Mouse (Mus musculus): ENCODE data around the gene Zbtb20.

The Zbtb20 gene

DNA sequence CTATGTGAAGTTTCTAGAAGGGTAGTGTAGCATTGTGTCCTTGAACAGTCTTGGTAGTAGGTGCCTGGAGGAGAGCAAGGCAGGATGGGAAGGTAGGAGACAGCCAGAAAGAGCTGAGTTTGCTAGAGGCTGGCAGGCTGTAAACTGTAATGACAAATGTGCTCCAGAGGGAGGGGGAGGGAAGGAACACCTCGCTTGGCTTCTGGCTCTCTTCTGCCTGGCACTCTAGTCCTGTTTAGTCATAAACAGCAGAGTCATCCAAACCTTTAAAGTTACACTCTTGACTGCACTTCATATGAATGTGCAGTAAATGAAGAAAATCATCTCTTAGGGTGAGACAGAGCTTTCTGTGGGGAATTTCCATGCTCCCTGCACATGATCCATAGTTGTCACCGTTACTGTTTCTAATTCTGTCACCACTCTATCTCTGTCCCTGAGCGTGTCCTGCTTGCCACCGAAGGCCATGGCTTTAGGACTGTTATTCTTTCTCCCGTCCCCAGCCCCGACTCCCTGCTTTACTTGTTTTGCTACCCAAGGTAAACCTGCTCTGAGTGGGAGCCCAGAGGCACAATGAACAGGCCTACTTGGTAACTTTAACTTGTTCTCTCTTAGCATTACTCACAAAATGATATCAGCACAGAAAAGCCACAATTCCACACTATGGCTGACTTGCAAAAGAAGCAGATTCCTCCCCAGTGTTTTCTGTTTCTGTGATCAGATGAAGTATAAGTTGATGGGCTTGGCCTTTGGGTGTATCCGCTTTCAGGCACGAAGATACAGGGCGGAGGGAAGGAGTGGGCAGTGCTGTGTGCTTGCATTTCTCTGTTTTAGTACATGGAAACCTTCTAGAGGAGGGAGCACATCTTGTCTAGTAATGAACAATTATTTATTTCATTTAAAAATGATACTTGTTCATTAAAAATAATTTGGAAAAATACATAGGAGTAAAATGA, 427.8 kb downstream of the Zbtb20 start:
- DNase-seq, result peak; percentile 84

DNA sequence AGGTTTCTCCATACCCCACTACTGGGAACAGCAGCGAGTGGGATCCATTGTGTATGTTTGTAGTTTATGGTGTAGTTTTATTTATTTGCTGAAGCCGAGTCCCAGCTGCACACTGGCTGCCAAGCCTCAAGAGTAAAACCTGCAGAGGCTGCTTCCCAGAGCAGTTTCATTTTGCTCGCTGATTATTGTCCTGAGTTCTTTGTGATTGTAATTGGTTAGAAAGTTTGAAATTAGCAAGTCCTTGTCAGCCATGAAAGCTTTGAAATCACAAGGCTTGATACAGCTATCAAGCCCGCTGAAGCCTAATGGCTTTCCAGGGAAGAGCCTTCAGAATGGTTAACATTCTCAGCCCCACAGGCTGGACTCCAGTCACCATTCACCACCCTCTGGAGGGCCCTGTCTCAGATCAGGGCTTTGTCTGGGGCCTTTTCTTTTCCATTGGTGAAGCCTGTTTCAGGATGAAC, 434.3 kb downstream of the Zbtb20 start:
- DNase-seq, result no peak

DNA sequence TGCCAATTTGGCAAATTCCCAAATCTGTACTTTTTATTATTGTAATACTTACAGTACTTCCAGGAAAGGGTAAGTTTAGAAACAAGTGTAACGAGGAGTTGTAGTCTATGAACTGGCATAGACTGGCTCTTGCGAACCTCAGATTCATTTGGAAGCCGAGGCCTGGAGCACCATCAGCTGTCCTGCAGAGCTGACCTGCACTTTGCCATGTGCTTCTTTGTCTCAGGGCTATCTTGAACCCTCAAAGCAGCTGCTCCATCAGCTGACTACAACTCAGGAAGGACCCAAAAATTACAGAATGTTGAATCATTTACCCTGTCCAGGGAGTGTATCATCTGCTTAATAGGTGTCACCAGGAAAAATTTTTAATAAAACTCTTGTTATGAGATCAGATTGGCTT, 448.3 kb downstream of the Zbtb20 start:
- no peak for DNase-seq

DNA sequence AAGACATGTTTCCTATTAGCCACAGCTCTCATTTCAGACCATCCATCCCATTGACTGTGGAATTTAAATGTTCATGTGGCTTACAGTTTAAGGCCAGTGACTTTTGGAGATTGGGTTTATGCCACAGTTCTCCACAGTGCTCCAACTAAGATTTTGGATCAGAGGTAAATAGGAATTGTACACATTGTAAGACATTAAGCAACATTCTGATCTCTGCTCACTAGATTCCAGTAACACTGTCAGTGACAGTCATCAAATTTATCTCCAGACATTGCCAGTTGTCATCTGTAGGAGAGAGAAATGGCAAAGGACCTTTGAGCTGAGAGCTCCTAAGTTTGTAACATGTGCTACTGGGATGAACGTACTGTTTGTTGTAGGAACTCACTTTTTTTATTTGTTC, 452.5 kb downstream of the Zbtb20 start:
- DNase-seq, result no peak

DNA sequence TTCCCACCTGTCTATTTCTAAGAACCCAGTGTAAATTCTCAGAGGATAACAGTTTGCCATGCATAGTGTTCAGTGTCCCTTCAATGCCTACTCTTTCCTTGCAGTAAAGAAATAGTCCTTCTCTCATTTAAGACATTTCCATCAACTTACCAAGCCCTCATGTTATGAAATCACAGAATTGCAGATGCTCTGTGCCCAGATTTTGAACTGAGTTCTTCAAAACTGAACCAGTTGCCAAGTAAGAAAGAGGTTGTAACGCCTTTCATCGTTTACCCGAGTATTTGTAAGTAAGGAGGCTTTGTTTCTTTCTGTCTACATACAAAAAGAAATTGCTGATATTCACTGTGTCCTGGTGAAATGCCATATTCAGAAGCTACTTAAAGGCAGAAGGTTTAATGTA, 454.5 kb downstream of the Zbtb20 start:
- no peak for DNase-seq

DNA sequence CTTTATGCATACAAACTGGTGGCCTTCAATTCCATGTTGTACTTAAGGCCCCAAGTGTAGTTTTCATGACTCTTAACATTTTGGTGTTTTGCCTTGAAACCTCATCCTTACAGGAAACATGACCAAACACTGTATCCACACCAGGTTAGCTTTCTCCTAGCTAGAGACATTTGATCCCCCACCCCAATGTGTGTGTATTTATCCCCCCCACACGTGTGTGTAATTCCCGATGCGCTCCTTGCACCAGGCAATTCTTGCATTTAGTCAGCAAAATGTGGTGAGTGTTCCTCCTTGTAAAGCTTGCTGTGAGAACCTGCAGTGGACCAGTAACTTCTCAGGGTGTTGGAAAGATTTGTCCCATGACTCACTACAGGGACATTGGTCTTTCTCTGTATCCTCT, 455.8 kb downstream of the Zbtb20 start:
- DNase-seq, result no peak

DNA sequence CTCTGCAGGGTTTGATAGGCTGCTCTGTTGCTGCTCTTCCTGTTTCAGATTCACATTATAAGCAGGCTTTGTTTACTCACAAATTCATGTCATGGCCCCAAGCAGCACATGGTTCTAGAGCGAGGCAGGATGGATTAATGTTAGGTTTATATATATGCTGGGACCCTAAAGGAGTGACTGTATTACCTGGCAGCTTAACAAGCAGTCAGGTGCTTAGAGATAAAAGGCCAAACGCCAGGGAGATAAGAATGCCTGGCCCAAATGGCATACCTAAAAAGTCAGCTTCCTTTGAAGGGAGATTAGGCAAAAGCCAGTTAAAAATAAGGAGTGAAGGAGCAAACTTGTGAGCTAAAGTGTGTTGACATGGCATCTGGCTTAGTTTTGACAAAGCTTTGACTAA, 457.1 kb downstream of the Zbtb20 start:
- no peak for DNase-seq

DNA sequence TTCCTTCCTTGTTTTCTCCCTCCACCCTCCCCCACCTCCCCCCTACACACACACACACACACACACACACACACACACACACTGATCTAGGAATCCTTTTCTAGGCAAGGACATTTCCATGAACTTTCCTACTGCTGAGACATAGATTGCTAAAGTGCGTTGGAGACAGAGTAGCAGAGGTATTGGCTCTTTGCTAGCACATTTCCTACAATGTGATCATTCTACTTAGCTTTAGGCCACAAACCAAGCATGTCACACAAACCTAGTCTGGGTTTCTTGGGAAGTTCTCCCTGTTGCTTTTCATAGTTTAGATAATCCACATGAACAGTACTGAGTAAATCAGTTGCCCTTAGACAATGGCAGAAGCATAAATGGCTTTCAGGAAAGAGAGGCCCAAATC, 457.6 kb downstream of the Zbtb20 start:
- DNase-seq, result no peak

DNA sequence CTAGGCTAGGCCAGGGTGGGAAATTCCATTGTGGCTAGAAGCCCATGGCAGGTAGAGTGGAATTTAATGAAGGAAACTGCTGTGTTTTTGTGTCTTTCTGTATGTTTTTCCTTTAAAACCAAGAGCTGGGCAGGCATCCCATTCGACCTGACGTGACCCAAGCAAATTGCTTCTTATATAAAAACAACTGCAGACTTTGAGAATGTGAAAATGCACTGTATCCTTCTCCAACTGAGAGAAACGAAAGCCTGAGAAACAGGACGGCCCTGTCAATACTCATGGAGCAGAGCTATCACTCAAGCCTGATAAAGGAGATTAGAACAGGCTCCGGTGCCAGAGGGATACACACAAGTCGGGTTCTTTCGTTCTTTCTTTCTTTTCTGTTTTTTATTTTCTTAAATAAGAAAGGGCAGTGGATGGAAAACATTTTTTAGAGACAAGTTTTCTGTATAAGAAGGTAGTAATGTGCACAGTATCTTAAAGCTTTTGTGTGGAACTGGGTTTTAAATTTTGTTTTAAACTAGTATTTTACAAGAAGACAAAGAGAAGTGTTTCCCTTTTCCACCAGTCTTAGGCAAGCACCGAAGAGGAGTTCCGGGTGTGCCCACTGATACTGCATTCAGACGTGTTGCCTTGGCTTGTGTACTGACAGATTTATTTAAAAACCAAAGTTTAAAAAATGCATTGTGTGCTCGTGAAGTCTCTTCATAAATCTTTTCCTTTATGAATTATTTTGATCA, 458.9 kb downstream of the Zbtb20 start:
- peak; percentile 35 for DNase-seq

DNA sequence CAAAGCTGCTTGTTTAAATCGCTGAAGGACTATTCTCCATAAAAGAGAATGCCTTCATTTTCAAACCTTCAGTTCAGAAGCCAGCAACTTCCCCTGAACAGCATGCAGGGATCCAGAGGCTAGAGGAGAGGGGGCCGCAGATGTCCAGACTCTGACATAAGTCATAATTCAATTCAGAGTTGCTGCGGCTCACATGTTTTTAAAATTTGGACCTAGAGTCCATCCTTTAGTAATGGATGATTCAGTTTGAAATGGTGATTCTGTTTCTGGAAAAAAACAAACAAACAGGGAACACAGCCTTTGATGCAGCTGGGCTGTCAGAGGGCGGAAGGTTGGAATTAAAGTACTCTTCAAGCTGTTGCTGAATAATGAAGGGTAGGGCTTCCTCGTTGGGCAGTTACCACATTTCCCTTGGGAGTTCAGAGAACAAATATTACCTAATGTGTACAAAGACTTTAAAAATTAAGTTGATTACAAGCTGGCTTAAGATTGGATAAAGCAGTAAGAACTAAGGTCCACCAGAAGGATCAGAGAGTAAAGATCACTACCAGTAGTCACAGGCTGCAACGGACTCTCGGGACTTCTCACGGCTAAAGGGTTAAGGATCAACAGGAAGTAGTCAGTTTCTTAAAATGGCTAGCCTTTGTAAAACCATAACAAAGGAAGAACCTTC, 459.6 kb downstream of the Zbtb20 start:
- DNase-seq, result peak; percentile 72

DNA sequence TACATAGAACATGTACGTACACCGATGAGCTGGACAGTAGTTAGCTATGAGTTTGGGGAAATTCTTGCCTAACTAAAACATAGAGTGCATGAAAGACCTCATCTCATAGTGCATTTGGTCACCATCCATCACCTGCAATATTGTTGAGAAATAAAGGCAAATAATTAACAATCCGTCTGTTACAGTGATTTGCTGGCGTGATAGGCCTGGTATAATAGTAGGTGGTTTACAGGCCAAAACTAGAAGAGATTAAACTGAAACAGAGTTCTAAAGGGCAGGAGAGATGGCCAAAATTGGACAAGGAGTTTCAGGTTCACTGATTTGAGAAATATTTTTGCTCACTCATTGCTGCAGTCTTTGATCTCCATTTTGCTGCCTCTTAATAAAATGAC, 460.1 kb downstream of the Zbtb20 start:
- peak; percentile 56 for DNase-seq

DNA sequence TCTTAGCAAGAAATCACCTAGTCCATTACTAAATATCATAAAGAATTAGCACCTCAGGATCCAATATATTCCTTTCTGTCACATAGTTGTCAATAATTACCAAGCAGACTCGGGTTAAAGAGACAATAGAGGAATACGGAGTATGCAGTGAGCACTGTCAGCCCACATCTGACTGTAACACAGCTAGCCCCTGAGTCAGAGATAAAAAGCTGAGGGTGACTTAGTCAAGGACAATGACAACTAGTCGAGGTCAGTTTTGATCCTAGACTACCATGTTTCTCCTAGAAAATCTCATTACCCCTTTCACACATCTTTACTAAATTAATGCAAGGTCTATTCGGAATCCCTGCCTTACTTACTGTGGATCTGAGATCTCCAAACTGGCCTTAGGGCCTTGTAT, 465.0 kb downstream of the Zbtb20 start:
- no peak for DNase-seq

DNA sequence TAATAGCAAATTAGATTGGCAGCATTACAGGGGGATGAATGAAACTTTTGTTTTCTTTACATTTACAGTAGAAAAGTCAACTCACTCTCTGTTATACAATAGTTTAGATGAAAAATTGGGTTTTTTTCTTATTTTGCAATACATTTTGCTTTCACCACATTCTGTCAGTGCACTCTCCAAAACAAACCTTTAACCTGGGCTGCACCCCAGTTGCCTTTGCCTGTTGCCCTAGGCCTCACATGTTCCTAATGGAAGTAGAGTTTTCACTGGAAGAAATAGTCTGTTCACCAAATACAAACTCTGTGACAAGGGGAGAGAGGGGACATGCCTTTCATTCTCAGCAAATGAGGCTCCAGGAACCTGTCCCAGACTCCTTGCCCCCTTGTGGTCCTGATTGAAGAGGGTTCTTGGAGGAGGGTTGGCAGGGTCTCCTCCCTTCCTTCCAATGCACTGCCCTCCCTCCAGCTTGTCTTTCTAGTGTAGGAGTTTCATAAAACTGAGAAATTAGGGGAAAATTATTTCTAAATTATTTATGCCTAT, 466.3 kb downstream of the Zbtb20 start:
- DNase-seq, result no peak

DNA sequence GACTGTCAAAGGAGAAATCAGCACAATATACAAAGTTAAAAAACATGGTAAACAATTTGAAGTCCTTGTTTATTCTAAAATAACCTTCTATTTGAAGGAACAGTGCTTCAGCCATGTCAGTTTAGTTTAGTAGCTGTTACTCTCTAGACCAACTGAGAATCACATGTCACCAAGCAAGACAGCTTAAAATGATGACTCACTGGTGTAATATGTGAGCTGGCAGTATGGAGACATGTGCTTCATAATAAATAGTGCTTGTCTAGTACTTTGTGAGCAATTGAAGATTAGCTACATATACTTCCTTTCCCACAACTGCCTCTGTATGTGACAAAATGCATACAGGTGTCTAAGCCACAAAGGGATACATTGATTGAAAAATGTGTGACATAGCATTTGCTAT, 470.4 kb downstream of the Zbtb20 start:
- DNase-seq, result no peak

DNA sequence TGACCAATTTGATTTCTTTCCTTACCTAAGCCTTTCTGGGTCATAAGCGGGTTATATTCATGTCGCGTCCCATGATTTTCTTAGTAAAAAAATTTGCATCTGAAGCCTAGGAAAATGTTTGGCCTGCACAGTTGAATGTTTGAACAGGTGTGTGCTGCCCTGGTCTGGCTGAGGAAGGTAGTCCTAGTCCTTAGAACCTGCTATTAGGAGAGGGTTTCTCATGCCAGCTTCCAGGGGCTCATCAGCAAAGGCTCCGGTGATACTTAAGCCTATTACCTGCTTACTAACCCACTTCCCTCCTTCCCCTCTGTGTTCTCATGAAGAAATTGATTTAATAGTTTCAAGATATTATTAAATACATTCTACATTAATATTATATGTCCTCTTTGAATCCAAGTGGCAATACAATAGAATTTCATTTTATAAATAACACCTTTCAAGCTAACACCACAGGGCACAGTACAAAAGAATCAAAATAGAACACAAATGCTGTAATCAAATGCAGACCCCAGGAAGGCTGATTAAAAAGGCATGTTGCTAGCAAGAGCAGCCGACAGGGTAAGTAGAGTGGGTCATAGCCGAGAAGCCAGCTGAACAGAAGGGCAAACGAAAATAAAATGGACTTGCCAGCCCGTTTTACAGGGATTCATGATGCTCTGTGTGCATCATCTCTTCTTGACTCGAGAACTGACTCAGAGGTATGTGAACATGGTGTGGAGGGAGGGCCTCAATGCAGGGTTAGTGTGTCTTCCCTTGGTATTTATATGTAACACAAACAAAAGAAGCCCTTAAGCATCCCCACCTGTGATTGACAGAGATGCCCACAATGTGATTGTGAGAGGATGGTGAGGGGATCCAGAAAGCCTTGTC, 480.3 kb downstream of the Zbtb20 start:
- no peak for DNase-seq

DNA sequence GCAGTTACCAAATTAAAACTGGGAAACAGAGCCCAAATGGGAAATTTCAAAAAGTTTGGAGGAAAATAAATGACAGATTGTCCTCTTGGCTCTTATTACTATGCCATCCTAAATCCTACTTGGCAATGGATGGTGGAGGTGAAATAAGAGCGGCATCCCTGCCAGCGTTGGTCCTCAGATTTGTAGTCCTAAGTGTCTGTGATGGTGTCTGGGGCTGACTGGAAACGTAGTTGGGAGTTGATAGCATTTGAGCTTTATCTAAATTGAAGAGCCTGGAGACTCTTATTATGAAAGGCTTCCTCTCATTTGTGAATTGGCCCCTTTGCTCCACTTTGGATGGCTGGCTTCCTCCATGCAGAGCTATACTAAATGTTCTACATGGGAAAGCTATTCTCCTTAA, 483.9 kb downstream of the Zbtb20 start:
- DNase-seq, result no peak

DNA sequence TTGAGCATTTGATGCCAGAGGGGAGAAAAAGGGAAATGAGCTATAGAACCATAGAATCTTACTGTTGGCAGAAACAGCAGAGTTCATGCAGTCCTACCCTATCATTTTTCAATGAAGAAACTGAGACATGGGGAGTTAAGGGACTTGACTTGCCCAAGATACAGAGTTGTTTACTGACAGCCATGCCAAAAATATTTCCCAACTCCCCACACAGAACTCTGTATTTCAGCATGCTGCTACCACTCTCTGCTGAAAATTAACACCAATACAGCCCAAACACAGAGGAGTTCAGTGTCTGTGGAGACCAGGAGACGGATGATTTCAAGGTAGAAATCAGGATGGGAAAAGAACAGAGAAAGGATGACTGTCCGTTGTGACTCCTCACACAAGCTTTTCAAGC, 484.4 kb downstream of the Zbtb20 start:
- no peak for DNase-seq

DNA sequence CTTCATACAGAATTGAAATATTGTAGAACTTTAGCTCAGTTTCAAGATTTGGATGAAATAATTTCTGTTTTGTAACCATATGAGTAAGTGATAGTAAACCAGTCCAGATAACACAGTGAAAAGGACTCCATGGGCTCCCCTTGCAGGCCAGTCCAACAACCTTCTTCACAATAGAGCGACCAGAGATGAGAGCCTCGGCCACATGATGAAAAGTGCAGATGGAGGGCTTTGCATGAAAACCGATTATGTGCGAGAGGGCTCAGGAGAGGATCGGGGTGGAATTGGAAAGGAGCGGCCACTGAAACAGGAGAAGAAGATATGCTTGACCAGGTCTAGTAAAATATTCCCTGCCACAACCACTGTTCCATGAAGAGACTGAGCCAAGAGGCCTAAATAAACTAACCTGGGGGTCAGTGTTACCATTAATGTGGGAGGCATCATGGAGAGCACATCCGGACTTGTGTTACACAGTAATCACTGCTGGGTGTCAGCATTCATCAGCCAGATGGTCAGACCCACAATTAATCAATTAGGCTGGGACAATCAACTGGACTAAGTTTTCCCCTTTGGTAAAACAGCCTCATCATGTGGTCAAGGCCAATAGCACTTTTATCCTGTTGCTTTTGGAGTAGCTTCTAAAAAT, 485.3 kb downstream of the Zbtb20 start:
- DNase-seq, result peak; percentile 52

DNA sequence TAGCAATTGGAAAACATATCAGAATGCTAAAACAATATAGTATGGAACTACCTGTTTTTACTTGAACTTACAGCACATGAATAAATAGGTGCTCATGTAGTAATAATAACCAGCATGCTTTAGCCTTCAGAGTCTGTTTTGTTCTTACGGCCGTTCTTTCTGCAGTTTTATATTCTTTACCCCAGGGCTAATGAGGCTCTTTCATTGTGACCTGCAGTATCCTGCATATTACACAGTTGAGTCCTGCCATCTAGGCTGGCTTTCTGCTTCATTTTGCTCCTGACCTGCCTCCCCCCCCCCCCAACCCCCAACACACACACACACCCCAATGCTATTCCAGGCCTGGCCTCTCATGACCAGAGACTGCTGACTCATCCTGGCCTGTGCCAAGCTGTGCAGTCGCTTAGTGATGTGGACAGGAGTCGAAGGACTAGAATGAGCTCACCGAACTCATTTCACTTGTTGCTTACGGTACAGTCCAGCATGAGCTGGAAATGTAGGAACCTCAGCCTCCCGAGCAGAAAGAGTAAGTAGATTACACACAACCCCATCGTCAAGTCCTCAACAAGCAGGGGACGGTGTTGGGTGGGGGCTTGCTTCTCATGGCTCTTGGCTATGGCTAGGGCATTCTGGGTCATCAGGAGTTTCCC, 487.1 kb downstream of the Zbtb20 start:
- DNase-seq, result peak; percentile 82

DNA sequence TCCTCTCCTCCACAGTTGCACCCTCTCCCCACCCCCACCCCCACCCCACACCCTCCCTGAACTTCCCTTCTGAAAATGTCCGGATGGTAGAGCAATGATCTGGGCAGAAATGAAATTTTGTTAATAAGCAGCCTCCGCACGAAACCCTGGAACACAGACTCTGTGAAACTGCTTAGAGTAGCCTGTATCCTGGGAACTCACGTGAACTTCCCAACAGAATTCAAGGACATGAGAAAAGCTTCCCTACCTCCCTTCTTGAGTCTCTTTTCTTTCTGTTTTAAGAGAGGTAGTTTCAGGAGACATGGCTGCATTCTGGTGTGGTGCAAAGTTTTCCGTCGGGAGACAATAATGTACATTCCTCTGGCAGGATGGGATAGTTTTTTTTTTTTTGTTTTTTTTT, 487.6 kb downstream of the Zbtb20 start:
- no peak for DNase-seq
